Mouse (Mus musculus): ENCODE measurements around the gene Thsd4. TPM values are rescaled to one million over a fixed set of nuclear protein-coding genes. Genes with fewer than 3 reads are reported as not detected.

The Thsd4 gene
- 0.53 and 1.2 TPM in 2 replicates for polyA plus RNA-seq (2012)

GRCm38 (mm10) chr9:60521806-60522264 is at the start of gene Thsd4:
TSS of gene Thsd4 (minus strand) at chr9:60522046.

GRCm38 (mm10) chr9:59960559-59960958 is 561.3 kb downstream of the Thsd4 start, which contains the start of gene Nr2e3:
TSS of gene Nr2e3 (minus strand) at chr9:59960659.

Other genes with a start within 250 kb of the Thsd4 start
- 0.65 and 0.89 TPM in 2 replicates for gene Lrrc49, start 166.1 kb upstream of the Thsd4 start, polyA plus RNA-seq (2012)
- not detected in 2 replicates for gene Larp6, start 190.9 kb upstream of the Thsd4 start, polyA plus RNA-seq (2012)